ENCODE assay signal across 9 mouse cellular contexts in genomic region chr13:49169448-49170207, GRCm38 (mm10). TPM values are rescaled to one million over a fixed set of nuclear protein-coding genes. Genes with fewer than 3 reads are reported as not detected.
DNase-seq lines count a peak whose midpoint lies in the region; ATAC-seq and TF ChIP-seq lines count a peak whose summit lies in the region.
"Had no signal": no experiment of that assay in that cellular context is flagged by ENCODE, and none has a peak within 500 bp of the region (broad histone marks: within the 10 kb centered on the region; RNA-seq: fewer than 3 reads in every experiment).

No protein-coding gene starts in this region.

- peak; percentile 92 to 98 for DNase-seq in cerebellum, adult 2 months
- peak; percentile 73 for DNase-seq in forelimb bud, embryonic 11.5 days (ENCODE audit: low read depth, low spot score)
- peak; percentile 92 for DNase-seq in hindbrain, embryonic 11.5 days (ENCODE audit: low spot score)
- peak; percentile 81 for DNase-seq in layer of hippocampus, adult 9-11 months
- peak; percentile 93 for DNase-seq in lung, postnatal 14 days
- DNase-seq in retina, adult 2 months (ENCODE audit: low read depth, low spot score) = peak; percentile 59
- peak; percentile 82 for DNase-seq in thymus, postnatal 14 days

- H3K4me1 ChIP-seq in ES-Bruce4 (ENCODE audit: control insufficient read depth, insufficient read depth, low read length) = no peaks in the 10 kb centered on the region
- peaks cover 29% of the 10 kb centered on the region for H3K4me1 ChIP-seq in cerebellum, adult 2 months (ENCODE audit: control insufficient read depth, insufficient read depth, low read length)
- no peaks in the 10 kb centered on the region for H3K4me1 ChIP-seq in hindbrain, embryonic 11.5 days (replicated peaks; ENCODE audit: control insufficient read depth, insufficient read depth, low read length)

- TF ChIP-seq EP300 in ES-Bruce4 (IDR thresholded peaks at IDR 0.05; ENCODE audit: insufficient read depth, low read depth, low read length) = no peak

- H3K4me3 ChIP-seq in ES-Bruce4 (ENCODE audit: low read depth, low read length) = no peak overlapping the region
- H3K4me3 ChIP-seq in cerebellum, adult 2 months (replicated peaks; ENCODE audit: insufficient read depth, low read depth, low read length) = no peak overlapping the region
- no peak overlapping the region for H3K4me3 ChIP-seq in hindbrain, embryonic 11.5 days (ENCODE audit: low read depth, low read length)
- H3K4me3 ChIP-seq: embryonic facial prominence, embryonic 13.5 days had no signal

- no peak for TF ChIP-seq POLR2A in ES-Bruce4 (IDR thresholded peaks at IDR 0.05; ENCODE audit: insufficient read depth, low read length)
- no peak for TF ChIP-seq POLR2A in cerebellum, adult 2 months (IDR thresholded peaks at IDR 0.05; ENCODE audit: borderline replicate concordance, insufficient read depth, low read length)

- H3K4me2 ChIP-seq in hindbrain, embryonic 11.5 days (replicated peaks; ENCODE audit: low read depth, low read length) = no peak overlapping the region
- H3K4me2 ChIP-seq: embryonic facial prominence, embryonic 13.5 days had no signal

- peak; percentile 59; the same call in 1 of the 2 replicates for ATAC-seq in hindbrain, embryonic 11.5 days (ENCODE audit: low FRiP score)

- no peak overlapping the region for H3K9ac ChIP-seq in ES-Bruce4 (ENCODE audit: low read depth, poor library complexity, severe bottlenecking)
- H3K9ac ChIP-seq in hindbrain, embryonic 11.5 days (ENCODE audit: low read depth, low read length) = no peak overlapping the region
- H3K9ac ChIP-seq: embryonic facial prominence, embryonic 13.5 days had no signal

- H3K27ac ChIP-seq in ES-Bruce4 (ENCODE audit: insufficient read depth, low read length) = no peak overlapping the region
- no peak overlapping the region for H3K27ac ChIP-seq in cerebellum, adult 2 months (ENCODE audit: insufficient read depth, low read length)
- no peak overlapping the region for H3K27ac ChIP-seq in hindbrain, embryonic 11.5 days (ENCODE audit: low read depth, low read length)
- H3K27ac ChIP-seq: embryonic facial prominence, embryonic 13.5 days had no signal

- no peaks in the 10 kb centered on the region for H3K9me3 ChIP-seq in ES-Bruce4 (replicated peaks; ENCODE audit: control insufficient read depth, insufficient read depth, low read length, poor library complexity, severe bottlenecking)
- H3K9me3 ChIP-seq in hindbrain, embryonic 11.5 days (ENCODE audit: control insufficient read depth, low read length) = no peaks in the 10 kb centered on the region
- H3K9me3 ChIP-seq: embryonic facial prominence, embryonic 13.5 days had no signal

- 33% methylated on average over 17 of the region's 17 CpGs for WGBS in cerebellum, adult 2 months
- 21% methylated on average over 17 of the region's 17 CpGs for WGBS in hindbrain, embryonic 11.5 days

- H3K27me3 ChIP-seq in ES-Bruce4 (ENCODE audit: control insufficient read depth, insufficient read depth, low read length, poor library complexity, severe bottlenecking) = no peaks in the 10 kb centered on the region
- no peaks in the 10 kb centered on the region for H3K27me3 ChIP-seq in cerebellum, adult 2 months (ENCODE audit: control insufficient read depth, insufficient read depth, low read length)
- no peaks in the 10 kb centered on the region for H3K27me3 ChIP-seq in hindbrain, embryonic 11.5 days (ENCODE audit: control insufficient read depth, insufficient read depth, low read length)
- H3K27me3 ChIP-seq: embryonic facial prominence, embryonic 13.5 days had no signal

- peak; percentile 96 for TF ChIP-seq CTCF in ES-Bruce4 (IDR thresholded peaks at IDR 0.05; ENCODE audit: low read depth, low read length)
- TF ChIP-seq CTCF in cerebellum, adult 2 months (IDR thresholded peaks at IDR 0.05; ENCODE audit: borderline replicate concordance, insufficient read depth, low read depth, low read length) = peak; percentile 93

- no peaks in the 10 kb centered on the region for H3K36me3 ChIP-seq in ES-Bruce4 (ENCODE audit: control insufficient read depth, insufficient read depth, low read length, poor library complexity, severe bottlenecking)
- no peaks in the 10 kb centered on the region for H3K36me3 ChIP-seq in hindbrain, embryonic 11.5 days (ENCODE audit: control insufficient read depth, insufficient read depth, low read length)
- H3K36me3 ChIP-seq: embryonic facial prominence, embryonic 13.5 days had no signal

RNA-seq across cellular contexts. Expression of gene Ninj1, which starts 17.7 kb away (rescaled TPM):
- 30.0 and 37.7 TPM in 2 replicates for polyA plus RNA-seq in ES-Bruce4 (2011; ENCODE audit: insufficient read depth, insufficient read length, low read depth, missing spikeins)
- polyA plus RNA-seq in cerebellum, adult 2 months (2012; rRNA removed) = 87.5 and 91.1 TPM in 2 replicates
- polyA plus RNA-seq in hindbrain, embryonic 11.5 days (2014; fragmentation: Nextera tagmentation; extraction: Ambion mirVana) = 20.6 and 21.5 TPM in 2 replicates

RNA-seq across cellular contexts. Expression of gene Wnk2, which starts 21.8 kb away (rescaled TPM):
- 6.1 and 7.9 TPM in 2 replicates for polyA plus RNA-seq in ES-Bruce4 (2011; ENCODE audit: insufficient read depth, insufficient read length, low read depth, missing spikeins)
- 73.2 and 78.3 TPM in 2 replicates for polyA plus RNA-seq in cerebellum, adult 2 months (2012; rRNA removed)
- 8.5 and 11.0 TPM in 2 replicates for polyA plus RNA-seq in hindbrain, embryonic 11.5 days (2014; fragmentation: Nextera tagmentation; extraction: Ambion mirVana)

RNA-seq across cellular contexts. Expression of gene Card19, which starts 46.2 kb away (rescaled TPM):
- 21.6 and 22.1 TPM in 2 replicates for polyA plus RNA-seq in ES-Bruce4 (2011; ENCODE audit: insufficient read depth, insufficient read length, low read depth, missing spikeins)
- polyA plus RNA-seq in cerebellum, adult 2 months (2012; rRNA removed) = 53.3 and 57.1 TPM in 2 replicates
- 20.3 and 27.4 TPM in 2 replicates for polyA plus RNA-seq in hindbrain, embryonic 11.5 days (2014; fragmentation: Nextera tagmentation; extraction: Ambion mirVana)
